Mouse (Mus musculus) thymus, postnatal 36 days (tissue): ENCODE measurements around the gene Ankrd61.
A peak's percentile ranks its signal among the peaks of the same experiment; 100 is the strongest.

Source experiments
- DNase-seq, 2 experiments: peaks; one replicate each; pipeline ENCODE4 v3.0.0; 2022; ENCODE audit warnings: mixed read lengths in 2 of 2

The Ankrd61 gene

GRCm38 (mm10) chr5:143897635-143898330 is at the start of gene Ankrd61:
Gene Ankrd61, minus strand, starts transcription at chr5:143897685.
- no peak for DNase-seq

DNA sequence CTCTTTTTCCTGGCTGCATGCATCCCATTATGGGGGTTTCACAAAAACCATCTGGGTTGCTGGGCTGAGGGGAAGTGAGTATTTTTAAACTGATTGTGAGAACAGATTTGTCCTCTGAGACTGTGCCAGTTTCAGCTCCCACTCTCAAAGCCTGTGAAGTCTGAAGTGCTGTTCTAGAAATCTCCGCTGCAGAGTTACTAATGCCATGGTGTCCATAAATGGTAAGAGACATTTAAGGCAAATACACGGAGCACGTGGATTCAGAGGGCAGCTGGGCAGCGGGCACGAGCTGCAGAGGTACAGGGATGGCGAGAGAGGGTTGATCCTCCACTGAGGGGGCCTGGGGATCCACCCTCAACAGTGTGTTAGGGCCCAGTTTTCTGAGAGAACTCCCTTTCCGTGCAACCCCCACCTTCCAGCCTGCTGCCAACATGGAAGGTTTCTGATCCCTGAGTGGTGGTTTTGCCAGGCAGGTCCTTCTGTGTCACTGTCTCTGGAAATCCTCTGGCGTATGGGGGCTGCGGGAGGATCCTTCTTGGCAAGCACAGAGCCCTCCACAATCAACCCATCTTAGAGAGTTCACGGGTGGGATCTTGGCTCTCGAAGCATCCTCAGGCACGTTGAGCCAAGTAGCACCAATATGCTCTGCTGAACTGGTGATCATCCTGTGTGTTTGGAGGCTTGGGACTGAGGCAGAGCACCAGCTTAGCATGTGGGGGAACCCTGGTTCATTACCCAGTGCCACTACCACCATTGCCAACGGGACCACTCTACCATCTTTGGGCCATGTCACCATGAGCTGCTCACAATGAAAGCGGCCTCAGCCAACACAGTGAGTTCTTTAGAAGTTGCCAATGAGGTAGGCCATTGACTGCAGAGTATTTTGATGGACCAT is 46.0 kb upstream of the Ankrd61 start:
- no peak for DNase-seq

DNA sequence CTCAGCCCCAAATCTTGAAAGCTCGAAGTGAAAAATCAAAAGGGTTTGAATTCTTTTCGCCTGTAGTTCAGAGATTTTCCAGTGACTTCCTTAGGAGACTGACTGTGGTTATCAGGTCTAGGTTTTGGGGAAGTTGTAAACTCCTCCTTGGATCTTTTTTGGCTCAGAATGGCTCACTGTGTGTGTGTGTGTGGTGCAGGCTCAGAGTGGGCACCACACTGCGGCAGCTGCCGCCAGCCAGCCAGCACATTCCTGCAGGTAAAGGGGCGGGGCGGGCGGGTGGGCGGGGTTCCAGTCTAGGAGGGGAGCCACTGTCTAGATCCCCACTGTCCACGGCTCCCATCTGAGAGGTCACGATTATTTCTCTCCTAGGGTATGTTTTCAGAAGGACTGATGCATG is 44.1 kb upstream of the Ankrd61 start:
- no peak for DNase-seq

GRCm38 (mm10) chr5:143936156-143936555 is 38.7 kb upstream of the Ankrd61 start:
- no peak for DNase-seq

GRCm38 (mm10) chr5:143933875-143934274 is 36.4 kb upstream of the Ankrd61 start:
- no peak for DNase-seq

- no peak for DNase-seq
Measured at GRCm38 (mm10) chr5:143933414-143933813, 35.9 kb upstream of the Ankrd61 start.

- DNase-seq = no peak
Measured at GRCm38 (mm10) chr5:143932831-143933230, 35.3 kb upstream of the Ankrd61 start, which contains the start of gene Rsph10b. Gene Rsph10b, plus strand, starts transcription at chr5:143933035.

- DNase-seq = no peak
Measured at GRCm38 (mm10) chr5:143931863-143932580, 34.5 kb upstream of the Ankrd61 start.

DNA sequence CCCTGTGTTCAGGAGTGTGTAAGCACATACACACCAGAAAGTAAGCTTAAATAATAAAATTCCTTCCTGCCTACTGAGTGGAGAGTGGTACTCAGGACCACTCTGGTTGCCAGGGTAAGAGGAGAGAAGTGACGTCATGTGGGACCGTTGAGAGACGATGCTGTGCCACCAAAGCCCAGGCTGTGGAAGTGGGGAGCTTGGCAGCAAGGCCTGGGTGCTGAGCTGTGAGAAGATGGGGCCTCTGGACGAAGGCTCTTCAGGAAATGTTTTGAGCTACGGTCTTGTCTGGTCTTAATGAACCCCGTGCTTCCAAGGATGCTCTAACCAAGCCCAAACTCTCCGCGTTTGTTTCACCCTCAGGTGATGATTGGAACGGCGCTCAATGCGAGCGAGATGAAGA is 33.2 kb upstream of the Ankrd61 start:
- DNase-seq = no peak

DNA sequence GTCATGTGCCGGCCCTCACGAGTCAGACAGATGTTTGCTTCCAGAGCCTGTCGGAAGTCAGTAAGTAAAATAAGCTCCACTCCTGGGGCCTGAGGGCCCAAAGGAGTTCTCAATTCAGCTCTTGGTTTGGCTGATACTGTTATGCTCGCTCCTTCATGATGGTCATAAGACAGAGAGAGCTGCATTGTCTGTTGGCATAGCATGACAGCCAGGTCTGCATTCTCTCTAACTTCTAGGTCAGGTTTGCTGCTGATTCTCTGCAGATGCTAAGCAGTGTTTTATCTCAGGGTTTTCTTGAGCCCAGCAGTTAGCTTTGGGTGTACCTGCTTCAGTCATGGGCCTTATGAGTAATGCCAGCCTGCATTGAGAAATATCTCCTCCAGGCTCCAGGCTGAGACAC is 31.8 kb upstream of the Ankrd61 start:
- no peak for DNase-seq

DNA sequence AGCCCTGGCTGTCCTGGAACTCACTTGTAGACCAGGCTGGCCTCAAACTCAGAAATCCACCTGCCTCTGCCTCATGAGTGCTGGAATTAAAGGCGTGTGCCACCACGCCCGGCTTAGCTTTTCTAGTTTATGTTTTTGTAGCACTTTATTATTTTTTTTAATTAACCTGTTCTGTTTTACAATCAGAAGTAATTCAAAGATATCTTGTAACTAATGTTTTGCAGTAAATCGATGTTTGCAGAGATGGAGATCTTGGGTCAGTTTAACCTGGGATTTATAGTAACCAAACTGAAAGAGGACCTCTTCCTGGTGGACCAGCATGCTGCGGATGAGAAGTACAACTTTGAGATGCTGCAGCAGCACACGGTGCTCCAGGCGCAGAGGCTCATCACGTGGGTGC is 30.4 kb upstream of the Ankrd61 start, which contains the start of gene Gm42421:
Gene Gm42421, plus strand, starts transcription at position 301 of the 400 bp plus-strand sequence.
- DNase-seq = no peak

GRCm38 (mm10) chr5:143924781-143925452 is 27.4 kb upstream of the Ankrd61 start:
- no peak for DNase-seq

DNA sequence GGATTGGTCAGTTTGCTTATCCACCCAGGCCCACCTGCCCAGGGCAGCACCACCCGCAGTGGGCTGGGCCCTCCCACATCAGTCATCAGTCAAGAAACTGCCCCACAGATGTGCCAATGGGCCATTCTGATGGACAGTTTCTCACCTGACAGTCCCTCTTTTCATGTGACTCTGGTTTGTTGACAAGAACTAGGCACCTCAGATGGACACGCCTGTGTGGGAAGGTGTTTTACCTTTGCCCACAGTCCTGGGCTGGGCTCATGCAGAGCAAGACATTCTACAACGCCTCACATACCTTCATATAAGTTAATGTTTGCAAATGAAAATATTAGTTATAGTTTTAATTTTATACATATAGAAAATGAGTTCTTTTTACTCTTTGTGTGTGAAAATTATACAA is 20.6 kb upstream of the Ankrd61 start:
- DNase-seq = no peak

GRCm38 (mm10) chr5:143917418-143917817 is 19.9 kb upstream of the Ankrd61 start:
- peak; percentile 62 for DNase-seq

GRCm38 (mm10) chr5:143916221-143916620 is 18.7 kb upstream of the Ankrd61 start:
- DNase-seq = no peak

DNA sequence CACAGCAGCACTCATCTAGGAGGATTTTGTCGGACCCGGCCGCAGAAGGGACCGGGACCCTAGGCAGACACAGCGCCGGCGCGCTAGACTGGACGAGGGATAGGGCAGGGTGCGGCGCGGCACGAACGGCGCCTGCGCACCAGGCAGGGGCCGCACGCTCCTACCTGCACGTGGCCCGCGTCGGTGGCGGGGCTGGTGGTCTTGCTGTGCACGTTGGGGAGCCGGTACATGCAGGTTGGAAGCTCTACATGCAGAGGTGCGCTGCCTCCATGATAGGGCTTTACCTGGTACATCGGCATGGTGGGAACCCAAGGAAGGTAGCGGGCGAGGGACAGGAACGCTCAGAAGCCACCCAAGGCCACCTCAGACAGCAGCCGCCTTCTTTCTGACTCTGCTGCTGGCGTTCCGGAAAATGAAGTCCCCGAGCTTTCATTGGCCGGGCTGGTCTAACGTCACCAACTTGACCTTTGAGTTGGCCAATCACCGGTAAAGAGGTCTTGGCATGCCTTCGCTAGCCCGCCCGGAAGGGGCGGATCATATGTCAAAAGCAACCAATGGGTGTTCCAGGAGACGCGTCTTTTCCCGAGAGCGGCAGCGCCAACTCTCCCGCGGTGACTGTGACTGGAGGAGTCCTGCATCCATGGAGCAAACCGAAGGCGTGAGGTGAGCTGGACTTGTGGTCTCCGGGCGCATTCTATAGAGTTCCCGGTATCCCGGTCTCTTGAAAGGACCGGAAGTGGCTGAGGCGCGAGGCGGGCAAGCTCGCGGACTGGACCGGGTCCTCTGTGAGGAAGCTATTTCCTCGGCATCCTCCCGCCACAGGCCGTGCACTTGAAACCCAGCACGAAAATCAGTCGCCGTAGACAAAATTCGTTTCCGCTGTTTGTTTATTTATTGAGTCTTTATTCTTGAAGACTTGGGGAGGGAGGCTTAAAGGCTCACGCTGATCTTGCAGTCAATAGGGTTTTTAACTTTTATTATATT is 12.2 kb upstream of the Ankrd61 start, which contains the start of the genes Aimp2 and Pms2:
Gene Aimp2, minus strand, starts transcription at position 431 of the 984 bp plus-strand sequence.
Gene Pms2, plus strand, starts transcription at position 548 of the 984 bp plus-strand sequence.
- peak; percentile 89 to 94 for DNase-seq

DNA sequence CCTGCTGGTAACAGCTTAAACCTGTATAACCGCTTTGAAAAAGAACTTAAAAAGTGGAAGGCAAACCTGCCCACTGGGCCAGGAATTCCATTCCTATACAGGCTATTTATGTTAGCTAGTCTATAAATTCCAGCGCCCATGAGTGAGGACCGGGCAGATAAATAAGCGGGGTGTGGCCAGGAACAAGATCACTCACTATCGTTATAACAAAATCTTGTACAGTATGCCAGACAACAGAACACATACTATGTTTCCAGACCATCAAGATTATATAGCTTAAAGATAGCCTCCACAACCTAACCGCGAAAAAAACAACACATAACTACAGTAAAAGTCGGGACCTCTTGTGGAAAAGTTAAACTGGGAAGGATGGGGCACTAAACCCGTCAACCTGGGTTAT is 11.4 kb upstream of the Ankrd61 start:
- no peak for DNase-seq

GRCm38 (mm10) chr5:143906429-143906828 is 8.9 kb upstream of the Ankrd61 start:
- DNase-seq = no peak

DNA sequence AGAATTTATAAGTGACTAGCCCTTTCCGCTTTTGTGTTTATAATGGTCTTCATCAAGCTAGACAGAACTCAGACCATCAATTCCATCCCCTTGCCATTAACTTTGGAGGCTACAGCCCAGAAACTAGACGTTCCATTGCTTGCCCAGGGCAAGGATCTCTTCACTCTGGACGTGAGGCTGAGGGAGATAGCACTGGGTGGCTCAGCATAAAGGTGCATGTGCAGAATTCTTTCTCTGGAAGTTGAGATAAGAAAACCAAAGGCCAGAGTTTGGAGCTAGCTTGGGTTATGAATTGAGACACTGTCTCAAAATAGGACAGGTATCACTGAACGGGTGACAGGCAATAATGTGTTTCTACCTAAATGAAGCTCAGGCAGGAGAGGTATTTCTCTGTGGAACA is 6.3 kb upstream of the Ankrd61 start:
- no peak for DNase-seq

DNA sequence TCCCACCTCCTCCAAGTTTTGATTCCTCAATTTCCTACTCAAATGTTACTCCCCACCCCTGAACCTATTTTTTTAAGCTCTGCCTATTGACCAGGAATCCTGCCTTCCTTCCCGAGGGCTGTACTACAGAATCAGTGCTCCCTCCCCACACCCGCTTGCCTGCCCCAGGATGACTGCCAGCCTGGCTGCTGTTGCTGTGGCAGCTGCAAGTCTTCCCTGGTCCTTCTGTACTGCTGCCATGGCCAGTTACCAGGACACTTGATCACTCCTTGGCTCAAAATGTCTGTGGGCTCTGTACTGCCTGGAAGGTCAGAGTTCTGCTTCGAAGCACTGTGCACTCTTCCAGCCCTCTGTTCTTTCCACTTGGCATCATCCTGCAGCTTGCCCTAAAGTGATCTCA is 4.6 kb upstream of the Ankrd61 start:
- DNase-seq = no peak

DNA sequence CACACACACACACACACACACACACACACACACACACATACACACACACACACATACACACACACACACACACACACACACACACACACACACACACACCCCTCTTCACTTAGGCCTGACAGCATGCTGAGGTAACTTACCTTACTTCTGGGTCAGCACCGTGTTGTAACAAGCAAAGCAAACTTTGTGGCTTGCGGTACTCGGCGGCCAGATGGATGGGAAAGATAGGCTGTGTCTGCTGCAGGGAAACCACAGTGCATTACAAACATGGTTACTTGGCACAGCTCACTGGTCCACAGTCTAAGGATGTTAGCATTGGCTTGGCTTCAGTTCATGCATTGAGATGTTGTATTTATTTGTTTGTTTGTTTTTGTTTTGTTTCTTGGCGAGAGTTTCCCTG is 4.1 kb downstream of the Ankrd61 start:
- DNase-seq = no peak
